Mouse (Mus musculus): ENCODE data around the gene Emc8.

The Emc8 gene

DNA sequence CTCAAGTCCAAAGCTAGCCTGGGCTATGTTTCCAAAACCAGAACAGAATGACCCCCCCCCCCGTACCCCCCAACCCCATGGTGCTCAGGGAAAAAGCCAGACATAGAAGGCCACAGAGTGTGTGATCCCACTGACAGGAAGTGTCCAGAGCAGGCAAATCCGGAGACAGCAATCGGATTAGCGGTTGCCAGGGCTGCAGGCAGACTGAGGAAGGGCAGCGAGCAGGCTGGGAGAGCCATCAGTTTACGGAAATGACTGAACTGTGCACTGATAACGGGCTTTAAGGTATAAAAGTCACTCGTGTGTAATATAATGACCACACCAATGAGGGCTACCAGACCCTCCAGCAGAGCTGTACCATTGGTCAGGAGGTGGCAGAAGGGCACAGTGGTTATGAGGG is 27.1 kb downstream of the Emc8 start:
- no peak for DNase-seq (ENCODE audit: low spot score)

DNA sequence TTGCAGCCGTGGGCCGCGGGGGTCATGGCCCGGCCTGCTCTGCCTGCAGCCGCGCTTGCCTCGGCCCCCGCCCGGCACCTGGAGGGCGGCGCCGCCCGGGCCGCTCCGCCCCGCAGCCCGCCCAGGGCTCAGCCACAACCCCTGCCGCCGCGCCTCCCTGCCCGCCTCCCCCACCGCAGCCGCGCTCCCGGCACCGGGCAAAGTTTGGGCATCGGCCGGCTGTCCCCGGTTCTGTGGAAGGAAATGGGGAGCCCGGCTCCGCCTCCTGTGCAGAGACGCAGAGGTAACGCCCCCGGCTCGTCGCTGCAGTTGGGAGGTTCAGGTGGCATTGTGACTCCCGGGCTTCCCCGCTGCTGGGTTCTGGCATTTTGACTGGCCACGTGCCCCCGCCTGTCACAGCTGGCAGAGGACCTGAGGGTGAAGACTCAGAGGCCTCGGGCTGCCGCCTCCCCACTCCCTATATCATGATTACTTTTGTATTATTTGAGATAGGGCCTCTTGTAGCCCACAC is 34.0 kb downstream of the Emc8 start:
- peak; percentile 48 for DNase-seq (ENCODE audit: low spot score)

DNA sequence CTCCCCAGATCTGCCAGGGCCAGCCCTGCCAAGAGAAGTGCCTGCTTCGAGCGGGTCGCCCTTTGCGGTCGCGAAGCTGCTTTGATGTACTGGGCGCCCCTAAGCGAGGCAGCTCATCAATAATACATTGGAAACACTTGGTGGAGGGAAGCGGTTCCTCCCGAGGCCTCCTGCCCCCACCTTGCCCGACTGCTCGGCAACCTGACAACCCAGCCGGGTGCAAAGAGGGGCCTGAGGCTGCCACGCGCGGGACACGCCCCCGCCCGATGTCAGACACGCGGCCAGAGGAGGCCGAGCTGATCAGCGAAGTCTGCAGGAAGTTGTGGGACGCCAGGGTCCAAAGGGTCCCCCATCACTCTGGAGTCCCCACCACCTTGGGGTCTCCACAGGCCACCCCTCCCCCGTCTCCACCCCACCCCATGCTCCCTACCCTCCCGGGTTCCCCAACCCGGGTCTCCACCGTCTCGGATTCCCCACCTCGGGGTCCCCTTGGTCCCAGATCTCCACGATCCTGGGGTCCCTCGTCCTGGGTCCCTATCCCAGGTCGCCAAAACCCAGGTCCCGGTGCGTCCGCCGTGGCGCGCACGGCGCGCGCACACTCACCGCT is 34.6 kb downstream of the Emc8 start:
- no peak for DNase-seq (ENCODE audit: low spot score)

DNA sequence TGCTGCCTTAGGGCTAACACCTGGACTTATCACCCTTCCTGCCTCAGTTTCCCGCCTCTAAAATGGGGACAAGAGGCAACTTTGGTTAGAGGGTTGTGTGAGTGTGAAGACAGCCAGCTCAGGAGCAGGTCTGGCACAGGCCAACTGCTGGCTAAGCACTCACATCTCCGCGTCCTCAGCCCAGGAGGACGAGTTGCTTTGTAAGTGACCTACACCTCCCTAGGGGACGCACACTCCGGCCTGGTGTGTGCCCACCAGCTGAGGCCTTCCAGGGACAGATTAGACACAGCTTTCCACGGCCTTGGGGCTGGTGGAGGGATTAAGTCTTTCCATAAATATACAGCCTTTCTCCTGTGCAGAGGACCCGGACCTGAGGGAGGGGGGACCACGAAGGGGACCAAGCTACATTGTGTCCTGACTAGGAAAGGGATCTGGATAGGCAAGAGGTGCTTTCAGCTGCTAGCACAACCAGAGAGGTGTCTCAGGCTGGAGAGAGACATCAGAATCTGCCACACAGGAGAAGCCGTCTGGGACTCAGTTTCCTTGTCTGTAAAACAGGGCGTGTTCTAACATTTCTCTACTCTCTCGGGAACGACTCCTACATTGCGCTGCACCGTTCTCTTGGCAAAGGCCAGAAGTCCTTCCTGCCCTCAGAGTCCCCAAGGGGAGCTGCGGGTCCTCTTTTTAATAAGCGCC is 35.3 kb downstream of the Emc8 start:
- no peak for DNase-seq (ENCODE audit: low spot score)

DNA sequence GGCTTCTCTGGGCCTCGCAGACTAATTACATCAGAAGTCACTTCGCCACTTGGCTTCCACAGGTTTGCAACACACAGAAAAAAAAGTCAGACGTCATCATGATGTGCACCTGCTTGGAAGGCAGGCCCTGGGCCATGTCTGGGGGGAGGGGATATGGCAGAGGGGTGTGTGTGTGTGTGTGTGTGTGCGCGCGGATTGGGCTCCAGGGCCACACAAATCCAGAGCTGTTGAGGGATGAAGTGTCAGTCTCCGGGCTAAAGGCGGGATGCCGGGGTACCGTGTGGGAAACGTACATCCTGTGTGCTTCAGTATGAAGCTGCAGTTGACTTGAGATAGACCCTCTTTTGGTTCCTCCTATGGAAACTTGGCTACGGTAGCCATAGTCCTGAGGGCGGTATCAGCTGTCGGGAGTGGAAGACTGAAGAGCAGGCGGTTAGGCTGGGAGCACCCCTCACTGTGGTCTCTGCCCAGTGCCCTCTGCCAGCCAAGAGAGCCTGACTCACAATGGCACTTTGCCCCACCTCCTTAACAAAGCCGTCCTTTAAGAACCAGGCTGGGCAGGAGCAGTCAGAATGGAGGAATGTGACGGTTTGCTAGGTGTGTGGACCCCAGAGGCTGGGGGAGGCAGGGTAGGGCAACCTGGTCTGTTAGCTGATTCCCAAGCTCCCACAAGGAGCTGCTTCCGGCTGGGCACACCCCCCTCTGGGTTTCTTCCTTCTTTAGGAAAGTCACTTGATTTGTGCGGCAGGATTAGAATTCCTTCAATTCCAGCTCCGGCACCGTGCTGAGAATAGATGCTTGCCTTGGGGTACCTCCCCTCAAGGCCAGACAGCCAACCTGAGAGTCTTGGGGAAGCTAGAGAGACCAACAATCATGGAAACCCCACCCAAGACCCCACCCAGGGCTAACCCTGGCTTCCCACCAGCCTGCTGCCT is 36.7 kb downstream of the Emc8 start:
- no peak for DNase-seq (ENCODE audit: low spot score)

DNA sequence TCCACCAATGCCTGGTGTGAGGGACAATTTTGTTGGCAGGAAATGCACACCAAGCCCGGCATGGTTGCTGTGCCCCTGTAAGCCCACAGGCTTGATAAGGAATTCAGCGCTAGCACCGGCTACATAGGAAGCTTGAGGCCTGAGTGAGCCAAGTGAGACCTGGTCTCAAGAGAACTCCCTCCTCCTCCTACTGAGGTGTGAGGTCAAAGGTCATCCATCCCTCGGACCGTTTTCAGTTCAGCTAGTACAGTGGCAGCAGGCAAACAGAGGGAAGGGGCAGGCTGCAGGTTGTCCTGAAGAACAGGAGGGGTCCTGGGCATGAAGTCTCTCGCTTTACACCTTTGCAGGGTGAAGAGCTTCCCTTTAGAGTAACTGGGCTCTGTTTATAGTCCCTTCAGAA is 37.5 kb downstream of the Emc8 start:
- DNase-seq (ENCODE audit: low spot score): no peak

DNA sequence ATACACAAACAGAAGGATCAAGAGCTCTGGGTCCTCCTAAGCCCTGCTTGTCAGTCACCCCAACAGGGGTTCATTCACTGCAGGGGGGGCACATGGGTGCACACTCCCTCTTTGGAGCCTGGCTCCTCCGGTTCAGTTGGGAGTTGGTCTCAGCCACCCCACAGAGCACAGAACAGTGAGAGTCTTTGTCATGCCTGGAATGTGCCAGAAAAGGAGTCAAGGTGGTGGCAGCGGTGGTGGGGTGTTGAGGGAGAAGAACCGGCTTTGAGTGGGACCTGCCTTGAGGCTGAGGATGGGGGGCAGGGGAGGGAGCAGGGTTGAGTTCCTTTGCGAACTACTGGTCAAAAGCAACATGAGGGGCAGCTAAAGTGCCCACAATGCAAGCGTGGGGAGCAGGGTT is 38.3 kb downstream of the Emc8 start:
- DNase-seq (ENCODE audit: low spot score): no peak

DNA sequence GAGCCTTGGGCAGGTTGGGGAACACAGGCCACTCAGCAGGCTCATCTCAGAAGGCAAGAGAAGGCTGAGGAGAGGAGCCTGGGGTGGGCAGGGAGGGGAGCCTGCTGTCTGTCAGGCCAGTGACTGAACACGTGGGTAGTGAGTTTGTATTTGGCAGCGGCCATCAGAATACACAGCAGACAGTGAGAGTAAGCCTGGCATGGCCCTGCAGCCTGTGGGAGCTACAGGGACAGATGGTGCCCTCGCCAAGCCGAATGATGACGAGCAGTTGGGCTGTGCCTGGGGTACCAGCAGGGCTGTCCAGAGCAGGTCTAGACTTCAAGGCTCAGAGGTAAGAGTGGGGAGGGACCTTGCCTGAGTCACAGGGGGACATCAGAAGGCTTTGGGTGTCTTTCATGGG is 41.1 kb downstream of the Emc8 start:
- DNase-seq (ENCODE audit: low spot score): peak; percentile 68

DNA sequence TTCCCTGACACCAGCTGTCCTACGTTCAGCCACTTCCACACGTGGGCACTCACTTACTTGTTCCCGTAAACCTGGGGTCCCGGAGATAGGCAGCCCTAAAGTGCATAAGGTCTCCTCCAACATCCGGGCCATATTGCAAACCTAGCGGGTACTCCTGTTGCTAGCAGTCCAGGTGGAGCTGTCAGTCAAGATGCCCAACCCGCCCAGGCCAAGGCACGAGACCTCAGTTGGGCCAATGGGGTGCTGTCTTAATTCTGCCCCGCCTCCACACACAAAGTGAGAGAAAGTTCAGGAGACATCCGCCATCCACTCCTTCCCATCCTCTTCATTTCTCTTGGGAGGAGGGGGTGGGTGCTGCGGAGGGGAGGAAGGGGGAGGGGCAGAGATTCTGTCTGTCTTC is 41.9 kb downstream of the Emc8 start:
- DNase-seq (ENCODE audit: low spot score): no peak

DNA sequence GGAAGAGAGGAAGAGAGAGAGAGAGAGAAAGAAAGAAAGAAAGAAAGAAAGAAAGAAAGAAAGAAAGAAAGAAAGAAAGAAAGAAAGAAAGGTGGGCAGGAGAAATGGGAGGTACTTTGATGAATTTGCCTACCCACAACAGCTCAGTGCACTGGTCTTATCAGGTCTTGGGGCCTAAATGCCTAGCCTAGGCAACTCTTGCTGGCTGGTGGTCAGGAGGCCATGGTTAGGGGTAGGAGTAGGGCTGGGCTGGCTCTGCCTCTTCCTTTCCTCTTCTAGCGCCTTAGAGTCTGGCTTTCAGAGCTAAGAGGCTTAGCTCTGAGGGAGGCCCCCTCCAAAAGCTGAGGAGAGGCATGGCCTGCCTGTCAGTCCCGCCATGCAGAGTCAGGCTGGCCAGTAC is 44.8 kb downstream of the Emc8 start:
- no peak for DNase-seq (ENCODE audit: low spot score)

DNA sequence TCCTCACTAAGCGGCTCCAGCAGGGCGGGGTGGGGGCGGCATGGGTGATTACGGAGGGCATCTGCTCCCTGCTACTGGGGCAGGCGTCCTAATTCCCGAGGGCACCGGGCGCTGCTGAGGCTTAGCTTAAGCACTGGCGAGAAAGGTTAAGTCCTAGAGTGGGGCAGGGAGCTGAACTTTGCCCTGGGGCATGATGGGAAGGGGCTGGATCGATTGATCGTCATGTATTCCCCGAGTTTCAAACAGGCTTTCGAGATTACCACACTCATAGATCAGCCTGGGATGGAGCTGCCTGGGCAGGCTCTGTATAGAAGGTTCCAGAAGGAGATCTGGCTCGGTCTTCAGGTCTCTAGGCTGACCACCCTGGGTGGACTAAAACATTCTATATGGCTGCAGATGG is 46.2 kb downstream of the Emc8 start:
- DNase-seq (ENCODE audit: low spot score): no peak

DNA sequence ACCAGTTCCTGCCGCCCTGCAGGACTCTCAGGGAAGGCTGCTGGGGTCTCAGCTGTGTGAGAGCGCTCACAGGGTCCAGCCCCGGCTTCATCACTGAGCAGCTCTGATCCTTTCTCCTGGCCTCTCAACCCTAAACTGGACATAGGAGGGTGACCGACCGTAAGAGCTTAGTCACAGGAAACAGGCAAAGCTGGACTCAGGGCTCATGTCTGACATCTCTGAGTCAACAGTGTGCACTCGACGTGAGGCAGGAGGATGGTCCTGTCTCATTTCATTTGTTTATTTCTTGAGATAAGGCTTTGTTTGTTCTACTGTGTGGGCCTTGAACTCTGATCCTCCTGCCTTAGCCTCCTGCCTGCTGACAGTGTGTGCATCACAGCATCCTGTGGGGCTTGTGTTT is 47.9 kb downstream of the Emc8 start:
- DNase-seq (ENCODE audit: low spot score): no peak

DNA sequence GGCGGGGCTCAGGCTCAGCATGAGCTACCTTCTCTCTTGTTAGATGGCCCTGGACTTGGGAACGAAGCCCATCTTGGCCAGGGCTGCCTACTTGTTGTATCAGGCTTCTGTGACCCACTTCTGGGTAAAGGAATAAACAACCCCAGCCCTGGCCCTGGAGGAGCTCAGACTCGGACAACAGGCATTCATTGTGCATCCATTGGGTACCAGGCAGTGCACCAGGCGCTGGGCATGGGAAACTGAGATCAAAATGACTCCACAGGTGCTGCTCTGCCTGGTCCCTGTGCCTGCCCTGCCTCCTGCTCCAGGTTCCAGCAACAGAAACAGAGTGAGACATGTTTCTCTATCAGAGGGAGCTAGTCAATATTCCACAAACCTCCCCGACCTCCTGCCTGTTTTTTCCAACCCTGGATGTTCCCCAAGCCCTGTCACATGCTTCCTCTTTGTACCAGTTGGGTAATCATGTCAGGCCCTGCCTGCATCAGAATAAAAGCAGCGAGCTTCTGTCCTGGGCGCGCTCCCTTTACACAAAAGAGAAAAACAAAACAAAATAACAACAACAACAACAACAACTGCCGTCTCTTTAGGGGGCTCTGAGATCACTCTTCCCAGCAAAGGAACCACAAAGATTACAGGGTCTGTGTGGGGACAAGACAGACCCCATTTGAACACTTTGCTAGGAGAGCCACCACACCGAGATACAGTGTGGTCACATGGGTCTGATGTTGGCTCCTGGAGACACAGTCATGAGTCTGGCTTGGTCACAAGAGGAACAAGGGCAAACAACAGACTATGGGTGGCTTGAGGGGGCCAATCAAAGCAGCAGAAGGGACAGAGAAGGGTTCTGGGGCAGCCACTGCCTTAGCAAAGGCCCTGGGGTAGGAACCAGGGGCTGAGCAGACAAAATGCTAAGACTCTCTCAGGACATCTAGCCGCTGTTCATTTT is 48.9 kb downstream of the Emc8 start:
- DNase-seq (ENCODE audit: low spot score): peak; percentile 72

DNA sequence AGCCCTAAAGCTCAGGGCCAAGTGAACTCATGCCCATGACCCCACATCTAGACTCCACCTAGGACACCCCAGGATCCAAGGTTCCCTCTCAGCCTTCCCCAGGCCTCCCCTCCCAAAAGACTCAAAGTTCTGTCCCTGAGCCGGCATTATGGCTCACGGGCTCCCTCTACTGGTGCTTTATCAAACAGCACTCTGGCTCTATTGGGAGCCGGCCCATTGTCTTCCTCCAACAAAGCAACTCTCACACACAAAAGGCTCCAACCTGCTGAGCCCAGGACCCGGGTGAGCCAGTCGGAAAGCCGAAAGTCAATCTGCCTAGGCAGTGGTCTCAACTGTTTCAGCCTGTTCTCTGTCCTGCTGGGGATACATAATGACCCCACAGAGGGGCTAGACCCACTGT is 50.3 kb downstream of the Emc8 start:
- DNase-seq (ENCODE audit: low spot score): peak; percentile 80

DNA sequence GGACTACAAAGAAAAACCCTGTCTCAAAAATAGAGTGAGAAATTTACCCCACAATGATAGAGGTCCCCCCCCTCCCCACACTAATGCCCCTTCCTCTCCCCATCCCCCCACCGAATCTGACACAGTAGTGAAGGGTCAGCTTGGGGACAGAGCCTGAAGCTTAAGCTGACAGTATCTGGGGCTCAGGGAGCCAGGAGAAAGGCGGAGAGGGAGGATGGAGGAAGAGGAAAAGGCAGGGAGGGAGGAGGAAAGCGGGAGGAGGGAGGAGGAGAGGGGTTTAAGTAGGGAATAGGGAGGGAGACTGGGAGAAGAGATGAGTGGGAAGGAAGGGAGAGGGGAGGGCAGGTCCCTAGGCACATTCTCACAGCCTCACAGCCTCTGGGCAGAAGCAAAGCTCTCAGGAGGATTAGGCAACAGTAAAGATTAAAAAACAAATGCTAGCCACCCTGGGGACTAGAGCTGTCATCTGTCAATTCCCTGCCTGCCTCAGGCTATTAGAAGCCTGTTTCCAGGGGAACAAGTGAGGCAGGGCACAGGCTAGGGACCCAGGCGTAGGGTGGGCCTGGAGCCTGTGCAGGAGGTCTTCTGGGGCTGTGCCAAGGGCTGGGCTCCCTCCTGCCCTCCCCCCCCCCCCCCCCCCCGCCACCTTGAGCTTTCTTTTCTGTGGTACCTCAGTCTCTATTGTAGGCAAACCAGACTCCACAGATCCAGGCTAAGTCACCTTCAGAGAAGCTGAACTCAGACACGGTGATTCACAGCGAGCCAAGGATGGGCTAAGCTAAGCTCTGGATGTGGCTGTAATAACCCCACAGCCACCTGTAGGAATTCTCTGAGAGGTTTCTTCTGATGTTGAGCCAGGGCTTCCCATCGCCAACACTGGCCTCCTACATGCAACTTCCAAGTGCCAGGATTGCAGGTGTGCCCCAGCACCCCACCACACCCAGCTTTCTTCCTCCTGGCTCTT is 51.4 kb downstream of the Emc8 start:
- no peak for DNase-seq (ENCODE audit: low spot score)

DNA sequence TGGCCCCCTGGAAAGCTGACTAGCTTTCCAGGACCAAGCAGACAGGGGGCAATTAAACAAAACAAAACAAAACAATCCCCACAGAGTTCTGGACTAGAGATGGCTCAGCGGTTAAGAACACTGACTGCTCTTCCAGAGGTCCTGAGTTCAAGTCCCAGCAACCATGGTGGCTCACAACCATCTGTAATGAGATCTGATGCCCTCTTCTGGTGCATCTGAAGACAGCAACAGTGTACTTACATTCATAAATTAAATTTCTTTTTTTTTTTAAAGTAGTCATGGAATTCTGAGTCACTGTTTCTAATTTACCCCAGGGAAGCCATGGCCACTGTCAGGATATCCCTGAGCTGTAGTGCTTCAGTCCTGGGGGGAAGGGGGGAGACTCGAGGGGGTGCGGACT is 53.9 kb downstream of the Emc8 start:
- DNase-seq (ENCODE audit: low spot score): no peak

DNA sequence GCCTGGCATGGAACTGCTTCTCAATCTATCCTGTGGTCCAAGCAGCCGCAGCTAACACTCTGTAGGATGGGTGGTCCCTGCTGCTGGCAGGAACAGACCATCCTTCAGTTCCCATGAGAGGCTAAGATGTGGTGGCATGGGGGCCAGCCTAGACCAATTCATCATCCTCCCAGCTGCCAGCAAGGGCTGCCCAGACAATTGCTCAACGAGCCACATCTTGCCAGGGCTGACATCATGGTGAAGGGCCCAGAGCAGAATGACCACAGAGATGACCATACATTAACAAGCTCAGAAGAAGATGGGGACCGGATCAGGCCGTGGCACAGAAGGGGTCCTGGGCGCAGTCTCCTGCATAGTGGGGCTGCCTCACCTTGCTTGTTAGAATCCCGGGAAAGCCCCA is 57.5 kb downstream of the Emc8 start:
- no peak for DNase-seq (ENCODE audit: low spot score)

DNA sequence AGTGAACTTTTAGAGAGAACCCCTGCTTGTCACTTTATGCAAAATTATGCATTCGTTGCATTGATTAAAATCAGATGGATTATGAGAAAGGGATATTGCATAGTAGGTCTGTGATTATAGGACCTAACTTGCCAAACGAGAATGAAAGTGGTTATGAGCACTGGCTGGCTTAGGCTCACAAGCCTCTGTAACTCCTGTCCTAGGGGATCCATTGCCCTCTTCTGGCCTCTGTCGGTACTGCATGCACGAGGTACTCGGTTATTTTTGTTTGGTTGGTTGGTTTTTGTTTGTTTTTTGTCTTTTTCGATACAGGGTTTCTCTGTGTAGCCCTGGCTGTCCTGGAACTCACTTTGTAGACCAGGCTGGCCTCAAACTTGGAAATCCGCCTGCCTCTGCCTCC is 60.5 kb downstream of the Emc8 start:
- DNase-seq (ENCODE audit: low spot score): peak; percentile 86

DNA sequence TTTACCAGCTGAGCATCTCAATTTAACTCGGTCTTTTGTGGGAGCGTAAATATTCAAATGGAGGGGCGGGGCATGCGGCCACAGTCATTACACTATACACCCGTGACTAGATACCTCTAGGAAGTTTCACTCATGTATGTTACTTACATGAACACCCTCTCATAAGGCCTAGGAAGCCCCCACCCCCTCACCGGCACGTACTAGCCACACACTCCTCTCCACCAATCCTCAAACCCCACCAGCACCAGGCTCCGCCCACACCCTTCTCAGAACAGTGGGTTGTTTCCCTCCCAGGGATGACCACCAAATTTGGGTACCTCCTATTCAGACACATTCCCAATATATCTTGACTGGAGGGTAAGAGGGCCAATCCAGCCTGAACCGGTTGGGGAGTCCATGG is 60.9 kb downstream of the Emc8 start:
- no peak for DNase-seq (ENCODE audit: low spot score)
